Mouse (Mus musculus) monocyte, adult 5-6 weeks (primary cell): ENCODE data around the gene Rhobtb1. TPM values are rescaled to one million over a fixed set of nuclear protein-coding genes. Genes with fewer than 3 reads are reported as not detected.

Experiments
- ATAC-seq: fragments of 153-309, 156-312 bp; replicated peaks from 2 replicates; pipeline ENCODE4 v1.8.0; 2017; ENCODE audit warnings: mild to moderate bottlenecking; ENCODE audit not compliant: low TSS enrichment, insufficient number of reproducible peaks, severe bottlenecking, poor library complexity, low FRiP score
- total RNA-seq: library from RNA; stranded (forward); fragments of 200-1000, 200-491, 200-594 nt; gene quantifications from 3 replicates; pipeline ENCODE4 v1.2.3, GENCODE M21; 2017

Gene Rhobtb1
- total RNA-seq, 1 experiment from 2014 or later: 0.95 TPM

DNA sequence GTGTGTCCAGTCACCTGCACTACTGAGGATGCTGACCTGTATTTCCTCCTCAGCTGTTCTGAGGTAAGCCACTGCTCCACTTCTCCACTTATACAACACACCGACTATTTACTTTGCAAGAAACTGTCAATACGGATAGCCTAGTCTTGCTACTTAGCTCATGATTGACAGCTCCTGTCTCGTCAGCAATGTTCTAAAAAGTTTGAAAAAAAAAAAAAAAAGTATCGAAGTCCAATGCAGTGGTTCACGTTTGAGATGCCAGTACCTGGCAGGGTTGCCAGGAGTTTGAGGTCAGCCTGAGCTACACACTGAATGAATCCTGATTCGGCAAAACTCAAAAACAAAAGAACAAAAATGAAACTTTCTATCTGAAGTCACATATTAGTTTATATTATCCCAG is 180.0 kb downstream of the Rhobtb1 start:
- no peak for ATAC-seq

DNA sequence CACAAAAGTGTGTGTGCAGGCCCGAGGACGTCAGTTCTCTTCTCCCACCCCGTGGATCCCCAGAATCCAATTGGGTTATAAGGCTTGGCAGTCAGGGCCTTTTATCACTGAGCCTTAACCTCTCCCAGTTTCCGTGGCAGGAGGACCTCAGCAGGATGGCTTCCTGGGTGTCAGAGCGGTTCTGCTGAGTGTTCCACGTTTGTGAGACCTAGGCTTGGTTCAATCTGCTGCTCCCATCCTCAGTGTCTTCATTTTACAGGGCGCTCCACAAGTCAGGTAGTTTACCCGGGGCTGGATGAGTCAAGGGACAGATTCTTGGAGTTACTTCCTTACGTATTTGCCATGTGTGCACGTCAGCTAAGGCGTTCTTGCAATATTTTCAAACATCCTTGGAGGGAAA is 182.0 kb downstream of the Rhobtb1 start:
- no peak for ATAC-seq

DNA sequence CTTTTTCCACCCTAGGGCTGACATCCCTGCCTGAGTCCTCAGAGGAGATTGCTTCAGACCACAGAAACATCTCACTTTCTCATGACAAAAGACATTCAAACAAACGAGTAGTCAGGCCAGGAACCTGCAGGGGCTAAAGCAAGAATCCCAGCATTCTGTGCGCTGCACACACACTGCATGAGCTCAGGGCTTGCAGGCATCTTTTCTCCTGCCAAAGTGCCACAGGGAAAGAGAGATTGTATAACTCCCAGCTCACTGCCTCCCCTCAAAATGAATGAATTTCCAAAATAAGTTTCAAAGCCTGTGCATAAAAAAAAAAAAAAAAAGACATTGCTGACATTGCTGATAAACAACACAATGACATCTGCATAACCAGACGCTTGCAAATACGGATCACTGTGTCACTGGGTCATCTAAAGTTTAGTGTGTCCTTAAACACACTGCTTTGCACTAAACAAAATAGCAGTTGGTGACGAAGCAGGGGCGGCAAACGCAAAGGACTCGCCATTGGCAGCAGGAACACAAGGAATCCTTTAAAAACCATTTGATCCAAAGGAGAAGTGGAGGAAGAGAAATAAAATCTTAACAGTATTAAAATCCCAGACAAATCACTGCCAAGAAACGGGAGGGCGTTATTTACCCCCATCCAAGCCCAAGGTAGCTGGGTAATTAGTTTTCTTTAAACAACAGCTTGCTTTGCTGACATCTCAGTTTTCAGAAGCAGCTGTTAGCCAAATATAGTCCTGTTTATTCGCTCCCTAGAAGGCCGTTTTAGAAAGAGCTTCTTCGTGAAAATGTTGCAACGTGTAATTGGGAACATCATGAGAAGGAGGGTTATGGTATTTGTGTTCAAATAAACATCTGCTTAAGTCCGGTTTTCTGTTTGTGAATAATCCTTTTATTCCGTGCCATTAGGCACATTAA is 183.3 kb downstream of the Rhobtb1 start:
- no peak for ATAC-seq

DNA sequence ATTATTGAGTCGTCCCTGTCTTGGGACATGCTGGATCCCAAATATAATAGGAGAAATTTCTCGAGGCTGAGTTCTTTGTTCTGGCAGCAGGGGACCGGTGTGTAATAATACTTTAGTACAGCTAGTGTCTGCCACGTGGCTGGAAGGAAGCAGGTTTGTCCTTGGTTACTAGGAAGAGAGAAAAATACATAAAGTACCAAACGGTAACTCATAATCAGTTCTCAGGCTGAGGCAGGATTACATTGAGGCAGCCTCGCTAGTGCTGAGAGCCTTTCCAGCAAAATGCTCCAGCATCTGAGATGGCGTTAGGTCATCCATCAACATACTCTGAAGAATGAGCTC is 183.9 kb downstream of the Rhobtb1 start:
- ATAC-seq: no peak

DNA sequence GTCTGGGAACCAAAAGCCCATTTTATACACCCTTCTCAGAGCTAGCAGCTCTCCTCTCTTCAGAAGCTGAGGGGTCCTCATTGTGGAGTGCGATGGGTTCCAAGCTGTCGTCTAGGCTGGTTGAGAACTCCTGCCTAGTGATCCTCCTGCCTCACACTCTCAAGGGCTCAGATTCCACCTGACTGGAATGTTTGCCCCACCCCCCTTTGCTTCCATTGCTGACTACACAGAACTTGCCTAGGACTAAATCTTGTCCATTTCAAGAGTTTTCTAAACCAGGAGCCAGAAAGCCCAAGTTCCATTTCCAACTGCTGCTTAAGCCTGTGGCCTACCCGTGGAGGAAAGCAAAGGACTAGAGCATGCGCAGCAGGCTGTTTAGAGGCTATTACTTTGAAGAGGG is 184.4 kb downstream of the Rhobtb1 start:
- ATAC-seq: no peak

DNA sequence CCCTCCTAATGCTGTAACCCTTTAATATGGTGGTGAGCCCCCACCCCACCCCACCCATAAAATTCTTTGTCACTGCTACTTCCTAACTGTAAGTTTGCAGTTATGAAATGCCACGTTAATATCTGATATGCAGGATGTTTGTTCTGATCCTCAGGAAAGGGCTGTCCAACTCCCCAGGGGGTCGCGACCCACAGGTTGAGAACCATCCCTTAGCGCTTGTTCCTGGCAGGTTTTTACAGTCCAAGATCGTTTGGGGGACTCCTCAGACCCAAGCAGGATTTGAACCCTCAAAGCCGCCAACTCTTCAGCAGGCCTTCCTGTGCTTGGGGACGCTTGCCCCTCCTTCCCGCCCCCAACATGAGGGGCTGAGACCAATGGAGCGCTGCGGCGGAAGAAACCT is 185.0 kb downstream of the Rhobtb1 start:
- ATAC-seq: no peak

DNA sequence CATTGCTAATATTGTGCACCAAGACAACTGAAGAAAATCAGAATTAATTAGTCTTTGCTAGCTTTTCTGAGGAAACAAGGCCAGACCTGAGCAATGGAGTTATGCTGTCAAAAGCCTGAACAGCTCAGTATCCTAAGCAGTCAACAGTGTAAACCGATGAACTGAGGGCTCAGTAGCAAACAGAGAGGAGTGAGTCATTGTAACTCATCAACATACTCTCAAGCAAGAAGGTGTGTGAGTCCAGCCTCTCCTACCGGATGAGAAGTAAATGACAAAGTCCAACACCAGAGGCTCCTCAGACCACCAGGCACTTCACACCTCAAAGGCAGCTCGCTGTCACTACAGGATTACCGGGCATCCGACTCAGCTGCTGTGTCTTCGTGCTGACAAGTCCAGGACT is 188.8 kb downstream of the Rhobtb1 start:
- no peak for ATAC-seq

Other genes starting within 250 kb of the Rhobtb1 start
- gene A930033H14Rik, start 61.7 kb downstream of the Rhobtb1 start, total RNA-seq: not detected in 3 replicates
- gene Cdk1, start 201.5 kb downstream of the Rhobtb1 start, total RNA-seq: 4.1 to 6.8 TPM (median 6.3 TPM) in 3 replicates
- 1.6 TPM in 1 of 3 replicates, not detected in the others for gene Ank3, start 247.3 kb downstream of the Rhobtb1 start, total RNA-seq